ENCODE assay signal across 15 mouse cellular contexts in genomic region chr8:90242351-90242750, GRCm38 (mm10).
"Had no signal": no experiment of that assay in that cellular context is flagged by ENCODE, and none has a peak within 500 bp of the region (broad histone marks: within the 10 kb centered on the region; RNA-seq: fewer than 3 reads in every experiment).

No protein-coding gene starts in this region.

- H3K4me3 ChIP-seq: limb, embryonic 10.5 days; liver, embryonic 15.5 days; midbrain, embryonic 15.5 days; neural tube, embryonic 12.5 days; stomach, embryonic 15.5 days had no signal

- DNase-seq: kidney, adult 18-20 months; kidney, postnatal 10 days; kidney, postnatal 4 days; lung, adult 2 months; lung, postnatal 36 days; right cerebral cortex, postnatal 14 days; thymus, adult 2 months; thymus, postnatal 25 days had no signal

- H3K9me3 ChIP-seq: limb, embryonic 10.5 days; liver, embryonic 15.5 days; midbrain, embryonic 15.5 days; neural tube, embryonic 12.5 days; stomach, embryonic 15.5 days had no signal

- H3K4me2 ChIP-seq: liver, embryonic 11.5 days; liver, embryonic 15.5 days; midbrain, embryonic 15.5 days; neural tube, embryonic 12.5 days; stomach, embryonic 15.5 days had no signal

- H3K27me3 ChIP-seq: liver, embryonic 15.5 days; midbrain, embryonic 15.5 days; neural tube, embryonic 12.5 days; stomach, embryonic 15.5 days had no signal

- H3K9ac ChIP-seq: liver, embryonic 15.5 days; midbrain, embryonic 15.5 days; neural tube, embryonic 12.5 days; stomach, embryonic 15.5 days had no signal

- H3K27ac ChIP-seq: limb, embryonic 10.5 days; liver, embryonic 15.5 days; midbrain, embryonic 15.5 days; neural tube, embryonic 12.5 days; stomach, embryonic 15.5 days had no signal

- H3K4me1 ChIP-seq: liver, embryonic 15.5 days; stomach, embryonic 15.5 days had no signal

- H3K36me3 ChIP-seq: limb, embryonic 10.5 days; liver, embryonic 15.5 days; midbrain, embryonic 15.5 days; neural tube, embryonic 12.5 days; stomach, embryonic 15.5 days had no signal

- ATAC-seq: lung, postnatal 0 days; midbrain, embryonic 15.5 days had no signal
